Comparison of ENCODE assay signal across 8 mouse cellular contexts in genomic region chrX:71816931-71817361, GRCm38 (mm10). TPM values are rescaled to one million over a fixed set of nuclear protein-coding genes. Genes with fewer than 3 reads are reported as not detected.
A peak's percentile ranks its signal among the peaks of the same experiment; 100 is the strongest.
DNase-seq lines count a peak whose midpoint lies in the region; TF ChIP-seq lines count a peak whose summit lies in the region.

No protein-coding gene starts in this region.

- H3K36me3 ChIP-seq in liver, adult 2 months (ENCODE audit: control insufficient read depth, insufficient read depth, low read length) = no peaks in the 10 kb centered on the region
- H3K36me3 ChIP-seq in hindbrain, embryonic 10.5 days = no peaks in the 10 kb centered on the region
- peaks cover 2% of the 10 kb centered on the region for H3K36me3 ChIP-seq in megakaryocyte, embryonic 14.5 days (replicated peaks; ENCODE audit: low read length)

- H3K9me3 ChIP-seq in hindbrain, embryonic 10.5 days = no peaks in the 10 kb centered on the region
- H3K9me3 ChIP-seq in megakaryocyte, embryonic 14.5 days = no peaks in the 10 kb centered on the region

- no peak for TF ChIP-seq POLR2A in liver, adult 2 months (IDR thresholded peaks at IDR 0.05; ENCODE audit: extremely low read depth, insufficient read depth, low read length)

- peaks cover 2% of the 10 kb centered on the region; the same call in 1 of the 2 replicates for H3K4me1 ChIP-seq in liver, adult 2 months (ENCODE audit: control insufficient read depth, insufficient read depth, low read length)
- peaks cover 8% of the 10 kb centered on the region for H3K4me1 ChIP-seq in hindbrain, embryonic 10.5 days (replicated peaks)
- H3K4me1 ChIP-seq in megakaryocyte, embryonic 14.5 days = peaks cover 16% of the 10 kb centered on the region

- TF ChIP-seq CTCF in liver, adult 2 months (IDR thresholded peaks at IDR 0.05; ENCODE audit: low read depth, low read length) = no peak

- no peaks in the 10 kb centered on the region for H3K79me2 ChIP-seq in liver, adult 2 months (ENCODE audit: control insufficient read depth, insufficient read depth, low read length)

- DNase-seq in liver, adult 2 months (ENCODE audit: extremely low read depth, low read depth, low spot score) = peak; percentile 35
- no peak for DNase-seq in liver
- peak; percentile 16 for DNase-seq in brain, adult 2 months (ENCODE audit: low read depth, low spot score)
- DNase-seq in hindbrain, embryonic 10.5 days (ENCODE audit: low spot score) = no peak
- no peak for DNase-seq in frontal cortex, postnatal 10 days (ENCODE audit: low spot score in 2 of 2)
- DNase-seq in cerebellum, adult 8-10 months = no peak
- no peak for DNase-seq in right cerebral cortex, postnatal 36 days (ENCODE audit: low spot score in 2 of 2)

- no peaks in the 10 kb centered on the region for H3K27me3 ChIP-seq in liver, adult 2 months (ENCODE audit: control insufficient read depth, insufficient read depth, low read length)
- no peaks in the 10 kb centered on the region for H3K27me3 ChIP-seq in hindbrain, embryonic 10.5 days (ENCODE audit: insufficient read depth, poor library complexity, severe bottlenecking)
- peaks cover 13% of the 10 kb centered on the region for H3K27me3 ChIP-seq in megakaryocyte, embryonic 14.5 days (replicated peaks)

- H3K27ac ChIP-seq in liver, adult 2 months (replicated peaks; ENCODE audit: insufficient read depth, low read depth, low read length) = peak overlapping the region; percentile 56
- H3K27ac ChIP-seq in hindbrain, embryonic 10.5 days = peak overlapping the region; percentile 92

- 0% methylated on average over 13 of the region's 14 CpGs for WGBS in liver, adult 2 months
- 20% methylated on average over 14 of the region's 14 CpGs for WGBS in hindbrain, embryonic 10.5 days

- H3K9ac ChIP-seq in liver, adult 2 months (ENCODE audit: low read depth, low read length) = peak overlapping the region; percentile 97

- peak overlapping the region; percentile 88 for H3K4me3 ChIP-seq in liver, adult 2 months (ENCODE audit: insufficient read depth, low read depth, low read length)
- peak overlapping the region; percentile 67 for H3K4me3 ChIP-seq in hindbrain, embryonic 10.5 days
- H3K4me3 ChIP-seq in megakaryocyte, embryonic 14.5 days (replicated peaks) = peak overlapping the region; percentile 94

RNA-seq across cellular contexts. Expression of gene Vma21, which starts 1.2 kb away (rescaled TPM):
- total RNA-seq in liver, adult 2 months (2014; rRNA removed) = 13.5 and 14.3 TPM in 2 replicates
- polyA plus RNA-seq in liver, adult 2 months (2012; rRNA removed) = 2.5 and 4.1 TPM in 2 replicates
- 47.5 and 50.2 TPM in 2 replicates for polyA plus RNA-seq in hindbrain, embryonic 10.5 days (2016; fragmentation: Nextera tagmentation; extraction: Ambion mirVana)
- polyA plus RNA-seq in megakaryocyte, embryonic 14.5 days (2012; ENCODE audit: insufficient read depth, low replicate concordance) = 0.97 and 3.0 TPM in 2 replicates

Comparison
In these comparisons a context has a peak if more than half of its experiments do, and no peak if none do; other contexts are left out.
1. DNase-seq: peak in liver, adult 2 months (single experiment) and brain, adult 2 months (single experiment); none in liver (single experiment), hindbrain, embryonic 10.5 days (single experiment), frontal cortex, postnatal 10 days (0 of 2), cerebellum, adult 8-10 months (single experiment) and right cerebral cortex, postnatal 36 days (0 of 2).
2. Peak in every context shown above with its lines, with median percentiles within 50 percentile points of each other: H3K4me3 ChIP-seq.